Comparison of ENCODE assay signal across 10 mouse cellular contexts in genomic region chr11:119042466-119043272, GRCm38 (mm10). TPM values are rescaled to one million over a fixed set of nuclear protein-coding genes. Genes with fewer than 3 reads are reported as not detected.
DNase-seq lines count a peak whose midpoint lies in the region; ATAC-seq and TF ChIP-seq lines count a peak whose summit lies in the region.
"Had no signal": no experiment of that assay in that cellular context is flagged by ENCODE, and none has a peak within 500 bp of the region (broad histone marks: within the 10 kb centered on the region; RNA-seq: fewer than 3 reads in every experiment).

No protein-coding gene starts in this region.

- ATAC-seq in heart, embryonic 14.5 days (ENCODE audit: insufficient number of reproducible peaks, insufficient read depth, low FRiP score, low read depth), result no peak
- ATAC-seq in limb, embryonic 11.5 days (ENCODE audit: insufficient number of reproducible peaks, low FRiP score, low TSS enrichment, low read depth), result no peak
- no peak for ATAC-seq in stomach, embryonic 16.5 days (ENCODE audit: insufficient read depth, low FRiP score)
- ATAC-seq: Patski had no signal

- H3K4me3 ChIP-seq in heart, embryonic 14.5 days (ENCODE audit: control insufficient read depth in 1 of 2, insufficient read depth in 1 of 2, low read depth in 1 of 2, low read length in 2 of 2), result peak overlapping the region in 1 of 2 experiments; percentile 14; a peak in 1 of 4 replicates
- peak overlapping the region; percentile 15 for H3K4me3 ChIP-seq in limb, embryonic 11.5 days (ENCODE audit: low read depth, low read length)
- H3K4me3 ChIP-seq in stomach, embryonic 16.5 days (replicated peaks; ENCODE audit: low read length), result no peak overlapping the region; the same call in 1 of the 2 replicates
- no peak overlapping the region for H3K4me3 ChIP-seq in layer of hippocampus, adult 2 months

- no peak for DNase-seq in heart, postnatal 10 days
- peak; percentile 21 for DNase-seq in thymus, postnatal 0 days (ENCODE audit: low spot score)
- DNase-seq in thymus, postnatal 10 days (ENCODE audit: low spot score in 2 of 2), result no peak
- DNase-seq in limb, embryonic 11.5 days (ENCODE audit: low spot score), result peak; percentile 82
- DNase-seq in MN1 (ENCODE audit: low spot score), result no peak
- DNase-seq in layer of hippocampus, adult 2 months (ENCODE audit: low spot score in 2 of 2), result no peak

- 0 out of 2 replicates have a peak overlapping the region, but pooled peaks have one; percentile 16 for H3K9ac ChIP-seq in heart, embryonic 14.5 days (ENCODE audit: low read length)
- H3K9ac ChIP-seq in limb, embryonic 11.5 days (ENCODE audit: low read length), result peak overlapping the region; percentile 45; the same call in 1 of the 2 replicates
- 0 out of 2 replicates have a peak overlapping the region, but pooled peaks have one; percentile 5 for H3K9ac ChIP-seq in stomach, embryonic 16.5 days (ENCODE audit: low read length)
- H3K9ac ChIP-seq: liver, embryonic 14.5 days had no signal

- peaks cover 78% of the 10 kb centered on the region for H3K27me3 ChIP-seq in heart, embryonic 14.5 days (ENCODE audit: control insufficient read depth, insufficient read depth, low read length)
- peaks cover 43% of the 10 kb centered on the region for H3K27me3 ChIP-seq in limb, embryonic 11.5 days (ENCODE audit: control insufficient read depth, insufficient read depth, low read length)
- H3K27me3 ChIP-seq in stomach, embryonic 16.5 days (ENCODE audit: control insufficient read depth, insufficient read depth, low read length), result peaks cover 75% of the 10 kb centered on the region

- WGBS in heart, embryonic 14.5 days, result under 1% methylated on average over 52 of the region's 52 CpGs
- WGBS in limb, embryonic 11.5 days, result under 1% methylated on average over 52 of the region's 52 CpGs
- 1% methylated on average over 52 of the region's 52 CpGs for WGBS in stomach, embryonic 16.5 days

- H3K27ac ChIP-seq in heart, embryonic 14.5 days (replicated peaks in 1 of 2; ENCODE audit: control insufficient read depth in 1 of 2, insufficient read depth in 1 of 2, low read depth in 2 of 2, low read length in 2 of 2), result no peak overlapping the region
- H3K27ac ChIP-seq in limb, embryonic 11.5 days (replicated peaks; ENCODE audit: low read depth, low read length), result peak overlapping the region; percentile 75
- no peak overlapping the region for H3K27ac ChIP-seq in stomach, embryonic 16.5 days (ENCODE audit: low read length)
- H3K27ac ChIP-seq in layer of hippocampus, adult 2 months, result no peak overlapping the region
- H3K27ac ChIP-seq: liver, embryonic 14.5 days had no signal

- intact Hi-C loops in heart, postnatal 10 days (cut with DNase I), result no loop called here

- no peaks in the 10 kb centered on the region for H3K9me3 ChIP-seq in heart, embryonic 14.5 days (ENCODE audit: control insufficient read depth, low read length)
- H3K9me3 ChIP-seq in limb, embryonic 11.5 days (ENCODE audit: control insufficient read depth, low read length), result no peaks in the 10 kb centered on the region
- H3K9me3 ChIP-seq in stomach, embryonic 16.5 days (replicated peaks; ENCODE audit: control insufficient read depth, low read length), result no peaks in the 10 kb centered on the region

- H3K4me2 ChIP-seq in heart, embryonic 14.5 days (ENCODE audit: low read length), result peak overlapping the region; percentile 100
- peak overlapping the region; percentile 91 for H3K4me2 ChIP-seq in limb, embryonic 11.5 days (ENCODE audit: low read depth, severe bottlenecking)
- H3K4me2 ChIP-seq in stomach, embryonic 16.5 days (ENCODE audit: low read depth, low read length), result peak overlapping the region; percentile 19; the same call in 1 of the 2 replicates

- no peak for TF ChIP-seq CTCF in layer of hippocampus, adult 2 months (conservative IDR thresholded peaks at IDR 0.05)

- H3K4me1 ChIP-seq in heart, embryonic 14.5 days (ENCODE audit: control insufficient read depth in 2 of 2, insufficient read depth in 2 of 2, low read length in 2 of 2), result peaks cover 30 to 52% of the 10 kb centered on the region in 2 experiments
- H3K4me1 ChIP-seq in limb, embryonic 11.5 days (ENCODE audit: control insufficient read depth, insufficient read depth, low read length), result peaks cover 66% of the 10 kb centered on the region
- peaks cover 55% of the 10 kb centered on the region for H3K4me1 ChIP-seq in stomach, embryonic 16.5 days (ENCODE audit: control insufficient read depth, insufficient read depth, low read length)

- H3K36me3 ChIP-seq in heart, embryonic 14.5 days (ENCODE audit: control insufficient read depth, insufficient read depth, low read length), result peaks cover 13% of the 10 kb centered on the region
- H3K36me3 ChIP-seq in limb, embryonic 11.5 days (ENCODE audit: control insufficient read depth, insufficient read depth, low read length), result peaks cover 5% of the 10 kb centered on the region; the same call in 1 of the 2 replicates
- H3K36me3 ChIP-seq in stomach, embryonic 16.5 days (ENCODE audit: control insufficient read depth, insufficient read depth, low read length), result no peaks in the 10 kb centered on the region

RNA-seq across cellular contexts. Expression of gene Cbx8, which starts 1.9 kb away (rescaled TPM):
- polyA plus RNA-seq in heart, embryonic 14.5 days (2014; fragmentation: Nextera tagmentation; extraction: Ambion mirVana), result 9.3 and 9.6 TPM in 2 replicates
- total RNA-seq in heart, postnatal 10 days (2021), result 1 to 10 TPM; 5.6 to 7.5 TPM
- 10.7 and 12.3 TPM in 2 replicates for polyA plus RNA-seq in thymus, postnatal 0 days (2015; fragmentation: Nextera tagmentation; extraction: Ambion mirVana)
- 12.2 and 13.4 TPM in 2 replicates for polyA plus RNA-seq in limb, embryonic 11.5 days (2014; fragmentation: Nextera tagmentation; extraction: Ambion mirVana)
- 5.8 and 6.4 TPM in 2 replicates for polyA plus RNA-seq in stomach, embryonic 16.5 days (2015; fragmentation: Nextera tagmentation; extraction: Ambion mirVana)
- total RNA-seq in layer of hippocampus, adult 2 months (2021), result 10 to 100 TPM; 10.2 to 11.3 TPM

RNA-seq across cellular contexts. Expression of gene Cbx2, which starts 19.9 kb away (rescaled TPM):
- 9.8 and 11.9 TPM in 2 replicates for polyA plus RNA-seq in heart, embryonic 14.5 days (2014; fragmentation: Nextera tagmentation; extraction: Ambion mirVana)
- total RNA-seq in heart, postnatal 10 days (2021), result 1 to 10 TPM; 5.2 to 6.8 TPM
- 19.5 and 22.3 TPM in 2 replicates for polyA plus RNA-seq in thymus, postnatal 0 days (2015; fragmentation: Nextera tagmentation; extraction: Ambion mirVana)
- 121 and 131 TPM in 2 replicates for polyA plus RNA-seq in limb, embryonic 11.5 days (2014; fragmentation: Nextera tagmentation; extraction: Ambion mirVana)
- 15.2 and 16.5 TPM in 2 replicates for polyA plus RNA-seq in stomach, embryonic 16.5 days (2015; fragmentation: Nextera tagmentation; extraction: Ambion mirVana)
- total RNA-seq in layer of hippocampus, adult 2 months (2021), result 1 to 10 TPM; 2.9 to 3.1 TPM

RNA-seq across cellular contexts. Expression of gene Cbx4, which starts 43.4 kb away (rescaled TPM):
- polyA plus RNA-seq in heart, embryonic 14.5 days (2014; fragmentation: Nextera tagmentation; extraction: Ambion mirVana), result 6.5 and 9.2 TPM in 2 replicates
- total RNA-seq in heart, postnatal 10 days (2021), result 10 to 100 TPM; 22.1 to 22.6 TPM
- polyA plus RNA-seq in thymus, postnatal 0 days (2015; fragmentation: Nextera tagmentation; extraction: Ambion mirVana), result 25.1 and 26.8 TPM in 2 replicates
- 5.4 and 5.8 TPM in 2 replicates for polyA plus RNA-seq in limb, embryonic 11.5 days (2014; fragmentation: Nextera tagmentation; extraction: Ambion mirVana)
- polyA plus RNA-seq in stomach, embryonic 16.5 days (2015; fragmentation: Nextera tagmentation; extraction: Ambion mirVana), result 8.5 and 10.1 TPM in 2 replicates
- 10 to 100 TPM; 53.7 to 60.4 TPM for total RNA-seq in layer of hippocampus, adult 2 months (2021)

RNA-seq across cellular contexts. Expression of gene Enpp7, which starts 54.7 kb away (rescaled TPM):
- not detected in 2 replicates for polyA plus RNA-seq in heart, embryonic 14.5 days (2014; fragmentation: Nextera tagmentation; extraction: Ambion mirVana)
- total RNA-seq in heart, postnatal 10 days (2021), result not detected
- polyA plus RNA-seq in thymus, postnatal 0 days (2015; fragmentation: Nextera tagmentation; extraction: Ambion mirVana), result not detected in 2 replicates
- polyA plus RNA-seq in limb, embryonic 11.5 days (2014; fragmentation: Nextera tagmentation; extraction: Ambion mirVana), result not detected in 2 replicates
- polyA plus RNA-seq in stomach, embryonic 16.5 days (2015; fragmentation: Nextera tagmentation; extraction: Ambion mirVana), result not detected in 2 replicates
- total RNA-seq in layer of hippocampus, adult 2 months (2021), result not detected
- polyA plus RNA-seq: liver, embryonic 14.5 days; Patski had no signal

Comparison
In these comparisons a context has a peak if more than half of its experiments do, and no peak if none do; other contexts are left out.
1. DNase-seq: peak in thymus, postnatal 0 days (single experiment) and limb, embryonic 11.5 days (single experiment); none in heart, postnatal 10 days (0 of 2), thymus, postnatal 10 days (0 of 2), MN1 (single experiment) and layer of hippocampus, adult 2 months (0 of 2).
2. H3K4me2 ChIP-seq: peak in every context shown above with its lines; median percentile 100 in heart, embryonic 14.5 days; 91 in limb, embryonic 11.5 days; 19 in stomach, embryonic 16.5 days.
3. Peak in every context shown above with its lines, with median percentiles within 50 percentile points of each other: H3K9ac ChIP-seq.